Mouse (Mus musculus): ENCODE data around the gene Defb36. TPM values are rescaled to one million over a fixed set of nuclear protein-coding genes. Genes with fewer than 3 reads are reported as not detected.

Gene Defb36
- polyA plus RNA-seq, 1 experiment = not detected

DNA sequence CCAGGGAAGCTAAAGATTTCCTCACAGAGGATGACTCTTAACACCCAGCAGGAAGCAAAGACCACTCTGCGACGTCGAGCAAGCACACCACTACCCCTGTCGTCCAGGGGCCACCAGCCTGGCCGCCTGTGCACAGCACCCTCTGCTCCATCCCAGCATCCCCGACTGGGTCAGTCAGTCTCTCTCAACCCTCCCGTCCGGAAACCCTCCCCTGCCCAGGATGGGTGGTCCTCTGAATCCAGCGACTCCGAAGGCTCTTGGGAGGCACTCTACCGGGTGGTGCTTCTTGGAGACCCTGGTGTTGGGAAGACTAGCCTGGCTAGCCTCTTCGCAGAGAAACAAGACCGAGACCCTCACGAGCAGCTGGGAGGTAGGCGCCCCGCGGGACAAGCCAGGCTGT lies 23.9 kb downstream of the Defb36 start:
- Histone ChIP-seq H3K4me3 (ENCODE audit: extremely low read depth, insufficient read depth, insufficient read length) (peak overlapping the region; percentile 20; the same call in 1 of the 2 replicates), H3K4me1 (ENCODE audit: control insufficient read depth, insufficient read depth, insufficient read length) (no peaks in the 10 kb centered on the region), H3K27me3 (ENCODE audit: control insufficient read depth, insufficient read depth, low read length) (peaks cover 6% of the 10 kb centered on the region), H3K36me3 (ENCODE audit: control insufficient read depth, insufficient read depth, low read length) (no peaks in the 10 kb centered on the region), H3K27ac (ENCODE audit: insufficient read depth, low read length) (no peak overlapping the region)
- DNase-seq (ENCODE audit: low read depth in 1 of 2, low spot score in 2 of 2) = no peak
- TF ChIP-seq POLR2A (IDR thresholded peaks at IDR 0.05; ENCODE audit: low read depth, low read length) = no peak
- WGBS = 65% methylated on average over 17 of the region's 17 CpGs

DNA sequence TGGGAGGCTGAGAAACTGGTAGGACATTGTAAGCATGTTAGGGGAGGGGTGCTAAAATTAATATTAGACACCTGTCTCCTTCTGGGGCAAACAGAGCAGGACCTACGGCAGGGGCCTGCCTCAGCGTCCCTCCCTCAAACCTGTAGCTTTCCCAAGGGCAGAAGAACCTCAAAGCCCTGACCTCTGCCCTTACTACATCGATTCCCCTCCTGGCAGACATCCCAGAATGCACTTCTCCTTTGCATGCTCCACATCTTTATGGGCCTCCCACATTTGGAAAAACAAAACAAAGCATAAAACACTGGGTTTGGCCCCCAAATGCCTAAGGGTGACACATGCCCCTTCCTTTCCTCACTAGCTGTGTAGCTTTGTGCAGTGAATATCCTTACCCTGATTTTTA lies 25.1 kb downstream of the Defb36 start:
- WGBS = 53% methylated on average over 3 of the region's 3 CpGs
- DNase-seq (ENCODE audit: low read depth in 1 of 2, low spot score in 2 of 2) = no peak
- Histone ChIP-seq H3K4me3 (ENCODE audit: extremely low read depth, insufficient read depth, insufficient read length) (no peak overlapping the region), H3K27ac (ENCODE audit: insufficient read depth, low read length) (no peak overlapping the region), H3K36me3 (ENCODE audit: control insufficient read depth, insufficient read depth, low read length) (no peaks in the 10 kb centered on the region), H3K27me3 (ENCODE audit: control insufficient read depth, insufficient read depth, low read length) (peaks cover 6% of the 10 kb centered on the region), H3K4me1 (ENCODE audit: control insufficient read depth, insufficient read depth, insufficient read length) (no peaks in the 10 kb centered on the region)
- TF ChIP-seq CTCF (IDR thresholded peaks at IDR 0.05; ENCODE audit: extremely low read depth, insufficient read depth, insufficient read length, insufficient replicate concordance) = no peak
- no peak for TF ChIP-seq POLR2A (IDR thresholded peaks at IDR 0.05; ENCODE audit: low read depth, low read length)

GRCm38 (mm10) chr2:152629904-152630303 lies 25.8 kb downstream of the Defb36 start:
- no peaks in the 10 kb centered on the region for H3K36me3 ChIP-seq (ENCODE audit: control insufficient read depth, insufficient read depth, low read length)
- no peak overlapping the region for H3K27ac ChIP-seq (ENCODE audit: insufficient read depth, low read length)
- H3K4me3 ChIP-seq (ENCODE audit: extremely low read depth, insufficient read depth, insufficient read length) = no peak overlapping the region
- 91% methylated on average over 6 of the region's 6 CpGs for WGBS
- H3K4me1 ChIP-seq (ENCODE audit: control insufficient read depth, insufficient read depth, insufficient read length) = no peaks in the 10 kb centered on the region
- no peak for TF ChIP-seq POLR2A (IDR thresholded peaks at IDR 0.05; ENCODE audit: low read depth, low read length)
- no peak for TF ChIP-seq CTCF (IDR thresholded peaks at IDR 0.05; ENCODE audit: extremely low read depth, insufficient read depth, insufficient read length, insufficient replicate concordance)
- peaks cover 6% of the 10 kb centered on the region for H3K27me3 ChIP-seq (ENCODE audit: control insufficient read depth, insufficient read depth, low read length)
- no peak for DNase-seq (ENCODE audit: low read depth in 1 of 2, low spot score in 2 of 2)

DNA sequence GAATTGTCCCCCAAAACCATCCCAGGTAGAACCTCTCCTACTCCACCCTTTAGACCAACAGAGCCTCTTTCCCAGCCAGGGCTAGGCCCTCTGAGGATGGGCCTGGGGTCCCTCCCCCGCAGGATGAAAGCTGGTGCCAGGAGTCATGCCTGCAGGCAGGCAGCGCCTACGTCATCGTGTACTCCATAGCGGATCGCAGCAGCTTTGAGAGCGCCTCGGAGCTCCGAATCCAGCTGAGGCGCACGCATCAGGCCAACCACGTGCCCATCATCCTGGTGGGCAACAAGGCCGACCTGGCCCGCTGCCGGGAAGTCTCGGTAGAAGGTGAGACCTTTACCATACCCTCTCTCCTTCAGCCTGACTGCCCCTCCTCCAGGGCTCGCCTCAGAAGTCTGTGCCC lies 29.2 kb downstream of the Defb36 start:
- Histone ChIP-seq H3K36me3 (ENCODE audit: control insufficient read depth, insufficient read depth, low read length) (no peaks in the 10 kb centered on the region), H3K4me1 (ENCODE audit: control insufficient read depth, insufficient read depth, insufficient read length) (no peaks in the 10 kb centered on the region), H3K27me3 (ENCODE audit: control insufficient read depth, insufficient read depth, low read length) (no peaks in the 10 kb centered on the region), H3K27ac (ENCODE audit: insufficient read depth, low read length) (no peak overlapping the region), H3K4me3 (ENCODE audit: extremely low read depth, insufficient read depth, insufficient read length) (no peak overlapping the region)
- TF ChIP-seq CTCF (IDR thresholded peaks at IDR 0.05; ENCODE audit: extremely low read depth, insufficient read depth, insufficient read length, insufficient replicate concordance) (no peak), POLR2A (IDR thresholded peaks at IDR 0.05; ENCODE audit: low read depth, low read length) (no peak)
- 62% methylated on average over 17 of the region's 17 CpGs for WGBS
- no peak for DNase-seq (ENCODE audit: low read depth in 1 of 2, low spot score in 2 of 2)

GRCm38 (mm10) chr2:152634311-152634710 lies 30.2 kb downstream of the Defb36 start:
- no peak for DNase-seq (ENCODE audit: low read depth in 1 of 2, low spot score in 2 of 2)
- TF ChIP-seq CTCF (IDR thresholded peaks at IDR 0.05; ENCODE audit: extremely low read depth, insufficient read depth, insufficient read length, insufficient replicate concordance) (no peak), POLR2A (IDR thresholded peaks at IDR 0.05; ENCODE audit: low read depth, low read length) (no peak)
- Histone ChIP-seq H3K4me3 (ENCODE audit: extremely low read depth, insufficient read depth, insufficient read length) (no peak overlapping the region), H3K27me3 (ENCODE audit: control insufficient read depth, insufficient read depth, low read length) (no peaks in the 10 kb centered on the region), H3K27ac (ENCODE audit: insufficient read depth, low read length) (no peak overlapping the region), H3K4me1 (ENCODE audit: control insufficient read depth, insufficient read depth, insufficient read length) (no peaks in the 10 kb centered on the region), H3K36me3 (ENCODE audit: control insufficient read depth, insufficient read depth, low read length) (no peaks in the 10 kb centered on the region)
- WGBS = 90% methylated on average over 29 of the region's 29 CpGs

DNA sequence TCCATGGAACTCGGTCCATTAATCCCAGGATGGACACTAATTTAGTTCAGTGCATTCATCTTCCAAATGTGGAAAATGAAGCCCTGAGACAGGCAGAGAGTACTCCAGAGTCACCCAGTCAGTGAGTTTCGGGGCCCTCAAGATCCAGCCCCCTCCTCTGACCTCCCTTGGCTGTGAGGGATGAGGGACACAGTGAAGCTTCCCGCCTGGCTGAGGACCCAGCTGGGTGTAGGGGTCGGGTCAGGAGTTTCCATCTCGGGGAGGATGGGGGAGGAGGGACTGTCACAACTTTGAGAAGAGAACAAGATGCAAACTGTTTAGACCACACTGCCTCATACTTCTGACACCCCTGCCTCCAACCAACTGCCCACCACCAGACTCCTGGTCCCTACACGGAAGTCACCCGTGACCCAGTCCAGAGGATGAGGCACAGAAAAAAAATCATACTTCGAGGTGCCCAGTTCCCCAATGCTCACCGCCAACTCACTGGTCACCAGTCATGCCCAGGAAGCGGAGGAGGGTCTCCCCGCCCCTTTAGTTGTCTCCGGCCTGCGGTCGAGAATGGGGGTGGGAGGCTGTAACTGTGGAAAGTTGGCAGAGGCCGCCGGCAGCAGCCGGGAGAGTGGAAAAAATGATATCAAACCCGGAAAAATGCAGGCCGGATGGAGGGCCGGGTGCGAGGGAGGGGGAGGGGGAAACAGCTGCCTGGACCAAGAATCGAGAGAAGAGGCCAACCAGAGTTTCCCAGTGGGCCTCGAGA lies 32.3 kb downstream of the Defb36 start:
- H3K4me1 ChIP-seq (ENCODE audit: control insufficient read depth, insufficient read depth, insufficient read length) = no peaks in the 10 kb centered on the region
- 70% methylated on average over 23 of the region's 23 CpGs for WGBS
- H3K4me3 ChIP-seq (ENCODE audit: extremely low read depth, insufficient read depth, insufficient read length) = no peak overlapping the region
- H3K36me3 ChIP-seq (ENCODE audit: control insufficient read depth, insufficient read depth, low read length) = no peaks in the 10 kb centered on the region
- TF ChIP-seq CTCF (IDR thresholded peaks at IDR 0.05; ENCODE audit: extremely low read depth, insufficient read depth, insufficient read length, insufficient replicate concordance) (no peak), POLR2A (IDR thresholded peaks at IDR 0.05; ENCODE audit: low read depth, low read length) (no peak)
- DNase-seq (ENCODE audit: low read depth in 1 of 2, low spot score in 2 of 2) = no peak
- peak overlapping the region; percentile 56 for H3K27ac ChIP-seq (ENCODE audit: insufficient read depth, low read length)
- no peaks in the 10 kb centered on the region for H3K27me3 ChIP-seq (ENCODE audit: control insufficient read depth, insufficient read depth, low read length)

DNA sequence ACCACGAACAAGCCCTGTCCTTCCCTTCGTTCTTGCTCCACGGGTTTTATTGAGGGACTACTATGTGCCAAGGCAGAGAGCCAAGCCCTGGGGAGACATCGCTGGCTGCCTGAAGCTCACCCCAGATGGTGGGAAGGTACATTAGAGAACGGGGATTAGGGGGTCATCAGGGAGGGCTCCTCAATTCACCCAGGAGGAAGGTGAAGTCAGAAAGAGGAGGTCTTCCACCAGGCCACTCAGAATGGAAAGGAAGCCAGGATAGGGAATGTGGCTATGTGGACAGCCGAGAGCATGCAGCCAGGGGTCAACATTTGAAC lies 32.8 kb downstream of the Defb36 start:
- Histone ChIP-seq H3K36me3 (ENCODE audit: control insufficient read depth, insufficient read depth, low read length) (no peaks in the 10 kb centered on the region), H3K27me3 (ENCODE audit: control insufficient read depth, insufficient read depth, low read length) (no peaks in the 10 kb centered on the region), H3K4me3 (ENCODE audit: extremely low read depth, insufficient read depth, insufficient read length) (no peak overlapping the region), H3K27ac (ENCODE audit: insufficient read depth, low read length) (peak overlapping the region; percentile 56; the same call in 1 of the 2 replicates), H3K4me1 (ENCODE audit: control insufficient read depth, insufficient read depth, insufficient read length) (no peaks in the 10 kb centered on the region)
- TF ChIP-seq POLR2A (IDR thresholded peaks at IDR 0.05; ENCODE audit: low read depth, low read length) (no peak), CTCF (IDR thresholded peaks at IDR 0.05; ENCODE audit: extremely low read depth, insufficient read depth, insufficient read length, insufficient replicate concordance) (no peak)
- no peak for DNase-seq (ENCODE audit: low read depth in 1 of 2, low spot score in 2 of 2)
- WGBS = 84% methylated on average over 6 of the region's 6 CpGs
